Mouse (Mus musculus): ENCODE measurements around the gene Pecr.
"Not testable (repeated sequence)": the region's sequence is repeated elsewhere in the genome, so short reads cannot be mapped to it uniquely, and the experiment has no call there.

Pecr gene

GRCm38 (mm10) chr1:72288527-72289150 is 4.5 kb upstream of the Pecr start:
- no peak for DNase-seq (ENCODE audit: low spot score in 2 of 2)

GRCm38 (mm10) chr1:72287893-72288292 is 3.8 kb upstream of the Pecr start:
- no peak for DNase-seq (ENCODE audit: low spot score in 2 of 2)

GRCm38 (mm10) chr1:72286904-72287303 is 2.8 kb upstream of the Pecr start:
- DNase-seq (ENCODE audit: low spot score in 2 of 2), result no peak

- no peak for DNase-seq (ENCODE audit: low spot score in 2 of 2)
Observed at GRCm38 (mm10) chr1:72284539-72284938, 425 bp upstream of the Pecr start.

GRCm38 (mm10) chr1:72282604-72283003 is 1.5 kb downstream of the Pecr start:
- DNase-seq (ENCODE audit: low spot score in 2 of 2), result no peak

GRCm38 (mm10) chr1:72278085-72278484 is 6.0 kb downstream of the Pecr start:
- no peak for DNase-seq (ENCODE audit: low spot score in 2 of 2)

- DNase-seq (ENCODE audit: low spot score in 2 of 2), result no peak
Observed at GRCm38 (mm10) chr1:72263099-72263498, 21.0 kb downstream of the Pecr start.

- DNase-seq (ENCODE audit: low spot score in 2 of 2), result no peak
Observed at GRCm38 (mm10) chr1:72256381-72257256, 27.5 kb downstream of the Pecr start.

GRCm38 (mm10) chr1:72255854-72256175 is 28.3 kb downstream of the Pecr start:
- DNase-seq (ENCODE audit: low spot score in 2 of 2), result no peak

GRCm38 (mm10) chr1:72255062-72255853 is 28.9 kb downstream of the Pecr start:
- DNase-seq (ENCODE audit: low spot score in 2 of 2), result peak in 1 of 2 experiments; percentile 9

GRCm38 (mm10) chr1:72254545-72255061 is 29.5 kb downstream of the Pecr start:
- DNase-seq (ENCODE audit: low spot score in 2 of 2), result peak; percentile 59 to 68

- no peak for DNase-seq (ENCODE audit: low spot score in 2 of 2)
Observed at GRCm38 (mm10) chr1:72253881-72254491, 30.1 kb downstream of the Pecr start.

- DNase-seq (ENCODE audit: low spot score in 2 of 2), result no peak
Observed at GRCm38 (mm10) chr1:72251806-72252205, 32.3 kb downstream of the Pecr start.

GRCm38 (mm10) chr1:72248226-72248737 is 35.8 kb downstream of the Pecr start:
- DNase-seq (ENCODE audit: low spot score in 2 of 2), result not testable (repeated sequence)

GRCm38 (mm10) chr1:72244317-72245036 is 39.6 kb downstream of the Pecr start:
- DNase-seq (ENCODE audit: low spot score in 2 of 2), result no peak

- peak; percentile 91 to 92 for DNase-seq (ENCODE audit: low spot score in 2 of 2)
Observed at GRCm38 (mm10) chr1:72243656-72244316, 40.3 kb downstream of the Pecr start.

- no peak for DNase-seq (ENCODE audit: low spot score in 2 of 2)
Observed at GRCm38 (mm10) chr1:72242581-72243143, 41.5 kb downstream of the Pecr start.

- not testable (repeated sequence) for DNase-seq (ENCODE audit: low spot score in 2 of 2)
Observed at GRCm38 (mm10) chr1:72239113-72239512, 45.0 kb downstream of the Pecr start.

- no peak for DNase-seq (ENCODE audit: low spot score in 2 of 2)
Observed at GRCm38 (mm10) chr1:72238016-72238580, 46.0 kb downstream of the Pecr start.
